Mouse (Mus musculus) bone marrow, adult 2 months (tissue): ENCODE measurements around the gene Tmco5b.

Experiments
- CTCF ChIP-seq: fragments of 200-500 bp; IDR thresholded peaks from 2 replicates; pipeline ENCODE4 v1.5.1; 2011; ENCODE audit warnings: low read length, control low read depth; ENCODE audit not compliant: control insufficient read depth, insufficient read depth
- POLR2A ChIP-seq: fragments of 200-500 bp; IDR thresholded peaks from 2 replicates; pipeline ENCODE4 v1.6.1; 2011; ENCODE audit warnings: low read depth, mild to moderate bottlenecking, control low read depth, low read length, borderline replicate concordance; ENCODE audit not compliant: control insufficient read depth

GRCm38 (mm10) chr2:113285432-113285831, at the start of gene Tmco5b:
- no peak for TF ChIP-seq POLR2A
- TF ChIP-seq CTCF: no peak
